Mouse (Mus musculus): ENCODE measurements at regions not wholly inside any gene's neighbourhood (a gene's known extent, or its start where the extent isn't known, plus 50 kb on each side); places are given as distances from the start of the nearest gene placed in this dataset.

GRCm38 (mm10) chr5:119944371-119944770 lies 111.9 kb downstream of the Tbx5 start:
- DNase-seq (ENCODE audit: low read depth, low spot score) = no peak

- DNase-seq (ENCODE audit: low read depth, low spot score) = peak; percentile 75
Measured at GRCm38 (mm10) chr5:119948399-119948798, 115.9 kb downstream of the Tbx5 start.

GRCm38 (mm10) chr5:119952085-119952484 lies 119.6 kb downstream of the Tbx5 start:
- no peak for DNase-seq (ENCODE audit: low read depth, low spot score)

- peak; percentile 24 for DNase-seq (ENCODE audit: low read depth, low spot score)
Measured at GRCm38 (mm10) chr5:119953189-119953588, 120.7 kb downstream of the Tbx5 start.

- DNase-seq (ENCODE audit: low read depth, low spot score) = peak; percentile 23
Measured at GRCm38 (mm10) chr5:119953811-119954566, 121.5 kb downstream of the Tbx5 start.

- no peak for DNase-seq (ENCODE audit: low read depth, low spot score)
Measured at GRCm38 (mm10) chr5:119958942-119959341, 126.5 kb downstream of the Tbx5 start.

GRCm38 (mm10) chr5:119964751-119965150 lies 132.3 kb downstream of the Tbx5 start:
- DNase-seq (ENCODE audit: low read depth, low spot score) = no peak

GRCm38 (mm10) chr5:119971286-119971685 lies 138.8 kb downstream of the Tbx5 start:
- no peak for DNase-seq (ENCODE audit: low read depth, low spot score)

- no peak for DNase-seq (ENCODE audit: low read depth, low spot score)
Measured at GRCm38 (mm10) chr5:119972802-119973437, 140.5 kb downstream of the Tbx5 start.

- DNase-seq (ENCODE audit: low read depth, low spot score) = peak; percentile 59
Measured at GRCm38 (mm10) chr5:119978096-119978715, 138.1 kb upstream of the Rbm19 start.

GRCm38 (mm10) chr5:119981111-119981807 lies 135.0 kb upstream of the Rbm19 start:
- DNase-seq (ENCODE audit: low read depth, low spot score) = no peak

GRCm38 (mm10) chr5:119984206-119984605 lies 132.1 kb upstream of the Rbm19 start:
- peak; percentile 22 for DNase-seq (ENCODE audit: low read depth, low spot score)

GRCm38 (mm10) chr5:119992130-119992529 lies 124.1 kb upstream of the Rbm19 start:
- DNase-seq (ENCODE audit: low read depth, low spot score) = no peak

- no peak for DNase-seq (ENCODE audit: low read depth, low spot score)
Measured at GRCm38 (mm10) chr5:119995726-119996125, 120.5 kb upstream of the Rbm19 start.

GRCm38 (mm10) chr5:120005696-120006469 lies 110.4 kb upstream of the Rbm19 start:
- no peak for DNase-seq (ENCODE audit: low read depth, low spot score)

GRCm38 (mm10) chr5:120007738-120008137 lies 108.5 kb upstream of the Rbm19 start:
- DNase-seq (ENCODE audit: low read depth, low spot score) = peak; percentile 23

GRCm38 (mm10) chr5:120008306-120008705 lies 108.0 kb upstream of the Rbm19 start:
- DNase-seq (ENCODE audit: low read depth, low spot score) = no peak

- no peak for DNase-seq (ENCODE audit: low read depth, low spot score)
Measured at GRCm38 (mm10) chr5:120015417-120015816, 100.8 kb upstream of the Rbm19 start.

- no peak for DNase-seq (ENCODE audit: low read depth, low spot score)
Measured at GRCm38 (mm10) chr5:120018126-120018525, 98.1 kb upstream of the Rbm19 start.

- no peak for DNase-seq (ENCODE audit: low read depth, low spot score)
Measured at GRCm38 (mm10) chr5:120020748-120021147, 95.5 kb upstream of the Rbm19 start.

GRCm38 (mm10) chr5:120022276-120022675 lies 94.0 kb upstream of the Rbm19 start:
- DNase-seq (ENCODE audit: low read depth, low spot score) = no peak

Measured in R1 (cell line).